14 mouse cellular contexts compared by ENCODE assay signal in genomic region chr17:80621691-80622090, GRCm38 (mm10). TPM values are rescaled to one million over a fixed set of nuclear protein-coding genes. Genes with fewer than 3 reads are reported as not detected.
A peak's percentile ranks its signal among the peaks of the same experiment; 100 is the strongest.
DNase-seq lines count a peak whose midpoint lies in the region; ATAC-seq and TF ChIP-seq lines count a peak whose summit lies in the region.
"Had no signal": no experiment of that assay in that cellular context is flagged by ENCODE, and none has a peak within 500 bp of the region (broad histone marks: within the 10 kb centered on the region; RNA-seq: fewer than 3 reads in every experiment).

No protein-coding gene starts in this region.

- no peak for TF ChIP-seq CTCF in embryonic fibroblast, embryonic 13.5 days (IDR thresholded peaks at IDR 0.05; ENCODE audit: borderline replicate concordance, insufficient read depth, low read length)

- H3K27ac ChIP-seq in embryonic fibroblast, embryonic 13.5 days (ENCODE audit: insufficient read depth, low read length), result peak overlapping the region; percentile 36; the same call in 1 of the 2 replicates
- no peak overlapping the region for H3K27ac ChIP-seq in midbrain, embryonic 14.5 days (replicated peaks; ENCODE audit: low read depth, low read length)
- H3K27ac ChIP-seq: embryonic facial prominence, embryonic 10.5 days; embryonic facial prominence, embryonic 12.5 days; forebrain, embryonic 10.5 days; forebrain, embryonic 12.5 days had no signal

- no peak for TF ChIP-seq POLR2A in embryonic fibroblast, embryonic 13.5 days (IDR thresholded peaks at IDR 0.05; ENCODE audit: low read depth, low read length)

- H3K9ac ChIP-seq in midbrain, embryonic 14.5 days (replicated peaks; ENCODE audit: low read length), result no peak overlapping the region
- H3K9ac ChIP-seq: embryonic facial prominence, embryonic 12.5 days; forebrain, embryonic 12.5 days had no signal

- no peak for ATAC-seq in midbrain, embryonic 14.5 days (ENCODE audit: low FRiP score, low TSS enrichment)

- no peak overlapping the region for H3K4me3 ChIP-seq in embryonic fibroblast, embryonic 13.5 days (ENCODE audit: insufficient read depth, low read length)
- H3K4me3 ChIP-seq in midbrain, embryonic 14.5 days (replicated peaks; ENCODE audit: low read depth, low read length), result no peak overlapping the region
- H3K4me3 ChIP-seq: embryonic facial prominence, embryonic 10.5 days; embryonic facial prominence, embryonic 12.5 days; erythroblast, embryonic 14.5 days; forebrain, embryonic 10.5 days; forebrain, embryonic 12.5 days had no signal

- no peaks in the 10 kb centered on the region for H3K27me3 ChIP-seq in midbrain, embryonic 14.5 days (ENCODE audit: control insufficient read depth, insufficient read depth, low read length)
- H3K27me3 ChIP-seq: embryonic facial prominence, embryonic 12.5 days; forebrain, embryonic 12.5 days had no signal

- H3K36me3 ChIP-seq in midbrain, embryonic 14.5 days (ENCODE audit: control insufficient read depth, insufficient read depth, low read length), result 0 out of 2 replicates have a peak, but pooled peaks cover 21% of the 10 kb centered on the region
- H3K36me3 ChIP-seq: G1E had no signal

- H3K9me3 ChIP-seq in midbrain, embryonic 14.5 days (ENCODE audit: control insufficient read depth, low read length), result no peaks in the 10 kb centered on the region
- H3K9me3 ChIP-seq: embryonic facial prominence, embryonic 10.5 days; embryonic facial prominence, embryonic 12.5 days; forebrain, embryonic 10.5 days; forebrain, embryonic 12.5 days; G1E had no signal

- H3K4me1 ChIP-seq in embryonic fibroblast, embryonic 13.5 days (ENCODE audit: control insufficient read depth, insufficient read depth, low read length), result no peaks in the 10 kb centered on the region
- no peaks in the 10 kb centered on the region for H3K4me1 ChIP-seq in midbrain, embryonic 14.5 days (ENCODE audit: control insufficient read depth, insufficient read depth, low read length)
- H3K4me1 ChIP-seq: embryonic facial prominence, embryonic 10.5 days; embryonic facial prominence, embryonic 12.5 days; forebrain, embryonic 10.5 days; forebrain, embryonic 12.5 days had no signal

- H3K4me2 ChIP-seq in midbrain, embryonic 14.5 days (ENCODE audit: low read length), result no peak overlapping the region
- H3K4me2 ChIP-seq: embryonic facial prominence, embryonic 12.5 days; forebrain, embryonic 12.5 days had no signal

- WGBS in midbrain, embryonic 14.5 days, result 92% methylated on average over 4 of the region's 4 CpGs

- DNase-seq in 3T3-L1 (ENCODE audit: low read depth, low spot score) (peak; percentile 66), 416B (ENCODE audit: low read depth) (peak; percentile 2), NIH3T3 (ENCODE audit: low read depth) (peak; percentile 38)
- DNase-seq in midbrain, embryonic 14.5 days, result no peak
- DNase-seq in lung, adult 18-20 months, result no peak
- no peak for DNase-seq in lung, postnatal 14 days

RNA-seq across cellular contexts. Expression of gene Cdkl4, which starts 44.1 kb away (rescaled TPM):
- 0.32 and 0.35 TPM in 2 replicates for polyA plus RNA-seq in embryonic fibroblast, embryonic 13.5 days (2011; ENCODE audit: insufficient read length, low read depth, missing spikeins)
- 3.2 and 3.7 TPM in 2 replicates for polyA plus RNA-seq in midbrain, embryonic 14.5 days (2014; fragmentation: Nextera tagmentation; extraction: Ambion mirVana)
- polyA plus RNA-seq: C2C12; erythroblast, embryonic 14.5 days; G1E had no signal

Comparison
In these comparisons a context has a peak if more than half of its experiments do, and no peak if none do; other contexts are left out.
1. DNase-seq: peak in 3T3-L1 (single experiment), 416B (single experiment) and NIH3T3 (single experiment); none in midbrain, embryonic 14.5 days (single experiment), lung, adult 18-20 months (0 of 2) and lung, postnatal 14 days (single experiment).